Mouse (Mus musculus): ENCODE results near the gene Fus. TPM values are rescaled to one million over a fixed set of nuclear protein-coding genes. Genes with fewer than 3 reads are reported as not detected.
"Not testable (repeated sequence)": the region's sequence is repeated elsewhere in the genome, so short reads cannot be mapped to it uniquely, and the experiment has no call there.

Gene Fus
- 178 and 286 TPM in 2 replicates for polyA plus RNA-seq (2015; fragmentation: Nextera tagmentation; extraction: Ambion mirVana)

DNA sequence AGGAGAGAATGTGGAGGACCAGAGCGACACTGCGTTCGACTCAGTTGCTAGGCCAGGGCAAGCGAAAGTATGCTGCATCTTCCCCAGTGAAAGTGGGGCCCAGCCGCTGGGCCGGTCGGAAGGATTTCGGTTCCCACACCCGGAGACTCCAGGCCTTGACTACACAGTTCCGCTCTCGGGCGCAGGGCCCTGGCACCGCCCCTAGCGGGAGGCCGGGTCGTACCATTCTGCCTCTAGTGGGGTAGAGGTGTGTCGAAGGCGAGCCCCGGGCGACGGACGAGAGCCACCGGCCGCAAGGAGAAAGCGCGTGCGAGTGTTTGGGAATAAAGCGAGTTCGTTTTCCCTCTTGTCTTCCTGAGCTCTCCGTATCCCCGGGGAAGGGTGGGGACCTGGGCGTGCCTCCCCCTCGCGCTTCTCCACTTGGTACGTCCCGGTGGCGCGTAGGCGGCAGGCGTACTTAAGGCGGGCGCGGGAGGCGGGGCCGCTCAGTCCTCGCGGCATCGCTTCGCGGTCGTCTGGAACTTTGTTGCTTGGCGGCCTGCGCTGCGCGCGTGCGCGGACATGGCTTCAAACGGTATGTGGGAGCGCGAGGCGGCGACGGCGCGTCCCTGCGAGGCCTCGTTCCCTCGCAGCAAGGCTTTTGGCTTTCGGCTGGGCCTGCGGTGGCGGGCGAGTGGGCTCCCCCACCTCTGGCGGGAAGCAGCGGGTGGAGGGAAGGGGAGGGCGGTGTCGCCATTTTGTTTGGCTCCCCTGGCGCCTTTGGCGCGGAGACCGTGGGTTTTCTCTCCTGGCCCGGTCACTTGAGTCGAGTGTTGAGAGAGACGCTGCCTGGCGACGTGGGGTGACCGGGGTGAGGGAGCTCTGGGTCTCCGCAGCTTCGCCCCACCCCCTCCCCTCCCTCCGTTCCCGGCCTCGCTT, at the start of gene Fus:
Gene Fus, plus strand, starts transcription at position 454 of the 918 bp plus-strand sequence.
- DNase-seq (ENCODE audit: low spot score): peak; percentile 94

DNA sequence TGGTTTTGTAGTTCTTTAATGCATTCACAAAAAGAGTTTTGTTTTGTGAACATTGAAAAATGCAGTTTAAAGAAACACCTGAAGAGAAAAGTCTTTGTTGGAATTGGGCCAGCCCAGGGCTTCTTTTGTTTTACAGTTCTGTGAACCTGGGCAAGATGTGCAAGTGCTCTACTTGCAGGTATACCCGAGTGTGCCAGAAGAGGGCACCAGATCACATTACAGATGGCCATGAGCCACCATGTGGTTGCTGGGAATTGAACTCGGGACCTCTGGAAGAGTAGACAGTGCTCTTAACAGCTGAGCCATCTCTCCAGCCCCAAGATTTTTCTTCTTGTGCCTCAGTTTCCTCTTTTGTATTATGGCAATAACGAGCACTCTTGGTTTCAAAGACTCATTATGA, 49.1 kb upstream of the Fus start:
- peak; percentile 67 for DNase-seq (ENCODE audit: low spot score)

DNA sequence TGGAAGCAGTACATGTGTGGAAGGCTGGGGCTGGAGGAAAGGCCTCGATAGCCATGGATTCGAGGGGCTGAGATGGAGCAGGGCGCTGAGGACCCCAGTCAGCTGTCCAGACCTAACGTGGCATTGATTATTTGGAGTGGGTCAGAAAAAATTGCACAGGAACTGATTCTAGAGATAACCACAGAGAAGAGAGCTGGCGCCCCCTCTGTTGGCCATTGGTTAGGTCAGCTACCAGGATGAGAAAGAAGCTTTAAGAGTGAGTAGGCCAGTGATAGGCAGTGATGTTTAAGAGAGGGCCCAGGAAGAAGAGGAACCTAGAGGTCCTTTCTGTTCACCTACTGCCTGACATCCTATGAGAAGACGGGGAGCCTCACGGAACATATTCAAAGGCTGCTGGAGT, 48.0 kb upstream of the Fus start:
- no peak for DNase-seq (ENCODE audit: low spot score)

DNA sequence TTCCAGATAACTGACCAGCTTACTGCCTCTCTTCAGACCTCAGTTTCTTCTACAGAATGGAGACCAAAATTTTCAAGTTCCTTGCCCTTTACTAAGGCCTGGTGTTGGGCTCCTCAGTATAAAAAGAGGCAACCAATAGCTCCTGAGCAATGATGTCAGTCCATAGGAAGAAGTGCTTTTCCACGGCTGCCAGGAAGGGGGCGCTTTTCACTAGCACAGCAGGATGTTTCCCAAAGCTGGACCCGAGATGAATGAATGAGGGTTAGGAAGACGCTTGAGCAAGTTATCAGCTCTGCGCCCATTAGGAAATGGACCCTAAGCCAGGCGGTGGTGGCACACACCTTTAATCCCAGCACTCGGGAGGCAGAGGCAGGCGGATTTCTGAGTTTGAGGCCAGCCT, 45.7 kb upstream of the Fus start:
- DNase-seq (ENCODE audit: low spot score): no peak

DNA sequence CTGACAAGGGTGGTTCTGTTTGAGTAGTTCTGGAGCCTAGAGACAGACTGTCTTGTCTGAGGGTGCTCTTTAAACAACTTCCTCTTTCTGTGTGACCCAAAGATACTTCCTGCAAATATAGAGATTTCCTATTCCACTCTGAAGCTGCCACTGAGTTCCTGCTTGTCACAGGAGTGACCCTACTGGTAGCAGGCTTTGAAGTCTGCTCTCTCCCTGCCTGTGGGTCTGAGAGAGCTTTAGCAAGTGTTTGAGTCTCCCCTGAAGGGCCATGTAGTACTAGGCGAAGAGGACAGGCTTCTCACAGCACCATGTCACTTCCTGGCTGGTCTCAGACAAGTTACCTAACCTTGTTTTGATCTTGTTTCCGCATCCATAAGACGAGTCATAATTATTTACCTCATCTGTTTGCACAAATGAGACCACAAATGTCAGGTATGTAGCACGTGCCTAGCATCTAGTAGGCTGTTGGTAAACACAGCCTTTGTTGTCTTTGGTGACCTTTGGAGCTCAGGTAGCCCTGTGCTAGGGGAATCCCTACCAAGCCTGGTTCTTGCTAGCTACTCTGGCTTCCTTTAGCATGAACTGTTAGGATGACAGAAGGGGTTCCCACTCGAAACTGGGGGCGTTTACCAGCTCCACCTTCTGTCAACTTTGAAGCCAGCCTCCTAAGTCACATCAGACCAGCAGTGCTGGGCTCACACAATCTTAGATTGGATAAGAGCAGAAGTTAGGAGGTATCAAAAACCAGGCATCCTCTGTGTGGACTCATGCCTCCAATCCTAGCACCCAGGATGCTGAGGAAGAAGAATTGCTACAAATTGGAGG, 44.6 kb upstream of the Fus start:
- DNase-seq (ENCODE audit: low spot score): no peak

DNA sequence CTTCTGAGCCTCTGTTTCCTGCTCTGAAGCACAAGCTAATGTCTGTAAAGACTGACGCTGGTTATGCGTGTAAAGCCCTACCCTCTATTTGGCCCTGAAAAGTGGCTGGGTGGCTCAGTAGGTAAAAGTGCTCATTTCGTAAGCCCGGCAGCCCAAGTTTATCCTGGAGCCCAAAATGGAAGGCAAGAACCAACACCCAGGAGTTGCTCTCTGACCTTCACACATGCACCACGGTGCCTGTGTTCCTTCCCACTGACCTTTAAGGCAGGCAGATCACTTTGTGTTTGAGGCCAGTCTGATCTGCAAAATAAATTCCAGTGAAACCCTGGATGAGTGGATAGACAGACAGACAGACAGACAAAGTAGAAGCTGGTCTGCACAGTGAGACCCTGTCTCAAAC, 43.5 kb upstream of the Fus start:
- no peak for DNase-seq (ENCODE audit: low spot score)

DNA sequence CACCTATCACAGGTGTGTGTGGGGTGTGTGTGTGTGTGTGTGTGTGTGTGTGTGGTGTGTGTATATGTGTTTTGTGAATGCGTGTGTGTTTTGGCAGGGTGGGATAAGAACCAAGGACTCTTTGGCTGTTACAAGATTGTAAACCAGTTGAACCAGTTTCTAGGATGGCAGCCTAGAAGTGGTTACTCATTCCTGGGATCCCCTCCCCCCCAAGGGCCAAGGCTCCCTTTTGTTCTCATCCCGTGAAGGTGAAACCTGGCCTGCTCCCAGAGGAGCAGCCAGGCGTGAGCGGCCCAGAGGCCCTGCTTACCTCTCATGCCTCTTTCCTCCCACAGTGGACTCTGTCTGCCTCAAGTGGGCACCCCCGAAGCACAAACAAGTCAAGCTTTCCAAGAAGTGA, 42.0 kb upstream of the Fus start:
- no peak for DNase-seq (ENCODE audit: low spot score)

DNA sequence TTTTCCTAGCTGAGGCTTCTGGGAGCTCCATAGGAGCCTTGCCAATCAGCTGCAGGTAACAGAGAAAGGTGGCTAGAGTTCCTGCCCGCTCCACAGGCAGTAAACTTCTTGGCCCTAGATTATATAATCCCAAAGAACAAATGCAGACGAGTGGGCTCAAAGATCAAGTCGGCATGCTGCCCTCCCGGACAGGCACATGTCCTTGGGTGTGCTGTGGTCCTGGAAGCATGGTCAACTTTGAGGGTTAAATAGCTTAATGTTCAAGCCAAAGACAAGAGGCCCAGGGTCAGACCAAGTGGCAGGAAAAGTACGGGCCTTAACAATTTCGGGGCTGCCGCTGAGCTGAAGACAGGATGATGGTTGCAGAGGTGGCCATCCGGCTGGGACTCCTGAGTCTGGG, 41.2 kb upstream of the Fus start:
- no peak for DNase-seq (ENCODE audit: low spot score)

DNA sequence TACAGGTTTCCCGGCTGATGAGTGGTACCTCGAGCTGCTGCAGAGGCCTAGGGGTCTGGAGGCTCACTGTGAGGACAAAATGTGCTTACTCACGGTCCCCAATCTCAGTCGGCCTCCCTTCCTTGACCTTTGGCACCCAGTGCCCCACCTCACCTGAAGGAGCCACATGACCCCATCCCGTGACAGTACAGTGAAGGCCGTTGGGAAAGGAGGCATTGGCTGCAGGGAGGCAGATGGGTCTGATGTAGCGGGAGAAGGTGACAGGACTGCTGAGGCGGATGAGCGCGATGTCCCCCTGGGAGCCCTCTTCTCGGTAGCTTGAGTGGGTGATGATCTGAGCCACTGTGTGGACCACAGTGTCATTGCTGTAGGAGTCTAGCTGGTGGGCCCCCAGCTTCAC, 40.4 kb upstream of the Fus start:
- DNase-seq (ENCODE audit: low spot score): no peak

DNA sequence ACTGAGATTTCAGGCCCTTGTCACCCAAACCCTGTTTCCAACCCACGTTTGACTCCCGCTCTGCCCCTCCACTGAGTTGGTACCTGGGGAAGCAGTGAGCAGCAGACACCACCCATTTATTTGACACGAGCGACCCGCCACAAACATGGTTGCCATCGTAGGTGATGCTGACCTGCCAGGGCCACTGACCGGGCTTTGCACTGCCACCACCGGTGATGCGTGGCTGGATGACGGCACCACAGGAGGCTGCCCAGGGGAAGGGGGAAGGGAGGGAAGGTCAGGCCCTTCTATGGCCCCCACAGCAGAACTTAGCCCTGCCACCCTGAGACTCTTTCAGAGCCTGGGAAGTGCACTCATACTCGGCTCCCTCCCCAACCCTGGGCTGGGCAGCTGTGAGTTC, 39.5 kb upstream of the Fus start:
- no peak for DNase-seq (ENCODE audit: low spot score)

DNA sequence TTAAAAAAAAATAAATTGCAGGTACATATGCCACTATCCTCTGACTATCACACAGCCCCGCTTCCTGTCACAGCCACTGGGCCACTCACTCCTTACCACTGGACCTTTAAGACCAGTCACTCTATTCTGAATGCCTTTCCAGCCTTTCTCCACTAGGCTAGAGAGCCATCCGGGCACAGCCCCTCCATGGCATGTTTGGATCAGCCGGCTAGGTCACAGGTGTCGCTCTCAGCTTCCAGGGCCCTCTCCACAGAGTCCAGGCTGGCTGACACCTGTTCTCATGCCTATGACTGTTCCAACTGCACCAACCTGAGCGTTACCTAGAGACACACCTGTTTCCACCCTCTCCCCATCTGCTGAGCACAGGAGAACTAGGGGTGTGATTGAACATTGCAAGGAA, 38.7 kb upstream of the Fus start:
- no peak for DNase-seq (ENCODE audit: low spot score)

DNA sequence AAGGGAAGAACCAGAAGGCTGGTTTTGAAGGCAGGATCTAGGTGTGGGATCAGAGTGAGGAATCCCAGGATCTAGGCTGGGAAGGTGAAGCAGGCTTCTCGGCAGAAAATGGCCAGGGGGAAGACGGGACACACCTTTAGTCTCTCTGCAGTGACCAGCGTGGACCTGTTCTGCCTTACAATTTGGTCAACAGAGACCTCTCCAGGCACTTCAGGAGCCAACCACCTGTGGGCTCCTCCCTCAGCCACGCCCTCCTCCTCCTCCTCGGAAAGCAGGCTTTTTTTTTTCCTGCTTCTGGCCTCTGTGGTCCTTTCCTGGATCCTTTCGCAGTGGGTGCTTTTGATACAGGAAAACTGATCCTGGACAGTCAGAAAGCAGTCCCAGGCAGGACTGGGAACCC, 37.3 kb upstream of the Fus start, which contains the start of gene Prss8:
Gene Prss8, minus strand, starts transcription at position 182 of the 400 bp plus-strand sequence.
- DNase-seq (ENCODE audit: low spot score): no peak

DNA sequence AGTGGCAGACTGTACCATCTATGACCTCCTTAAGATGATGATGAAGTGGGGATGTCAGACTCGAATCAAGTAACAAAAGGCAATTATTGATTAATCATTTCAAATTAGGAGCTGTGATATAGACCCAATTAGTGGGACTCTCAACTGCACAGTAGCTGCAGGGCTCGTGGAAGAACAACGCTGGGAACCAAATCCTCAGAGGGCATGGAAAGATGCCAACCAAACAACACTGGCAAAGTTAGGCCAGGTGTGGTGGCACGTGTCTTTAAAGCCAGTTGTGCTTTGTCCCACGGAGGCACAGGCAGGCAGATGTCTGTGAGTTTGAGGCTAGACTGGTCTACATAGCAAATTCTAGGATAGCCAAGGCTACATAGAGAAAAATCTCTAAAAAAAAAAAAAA, 36.6 kb upstream of the Fus start:
- no peak for DNase-seq (ENCODE audit: low spot score)

DNA sequence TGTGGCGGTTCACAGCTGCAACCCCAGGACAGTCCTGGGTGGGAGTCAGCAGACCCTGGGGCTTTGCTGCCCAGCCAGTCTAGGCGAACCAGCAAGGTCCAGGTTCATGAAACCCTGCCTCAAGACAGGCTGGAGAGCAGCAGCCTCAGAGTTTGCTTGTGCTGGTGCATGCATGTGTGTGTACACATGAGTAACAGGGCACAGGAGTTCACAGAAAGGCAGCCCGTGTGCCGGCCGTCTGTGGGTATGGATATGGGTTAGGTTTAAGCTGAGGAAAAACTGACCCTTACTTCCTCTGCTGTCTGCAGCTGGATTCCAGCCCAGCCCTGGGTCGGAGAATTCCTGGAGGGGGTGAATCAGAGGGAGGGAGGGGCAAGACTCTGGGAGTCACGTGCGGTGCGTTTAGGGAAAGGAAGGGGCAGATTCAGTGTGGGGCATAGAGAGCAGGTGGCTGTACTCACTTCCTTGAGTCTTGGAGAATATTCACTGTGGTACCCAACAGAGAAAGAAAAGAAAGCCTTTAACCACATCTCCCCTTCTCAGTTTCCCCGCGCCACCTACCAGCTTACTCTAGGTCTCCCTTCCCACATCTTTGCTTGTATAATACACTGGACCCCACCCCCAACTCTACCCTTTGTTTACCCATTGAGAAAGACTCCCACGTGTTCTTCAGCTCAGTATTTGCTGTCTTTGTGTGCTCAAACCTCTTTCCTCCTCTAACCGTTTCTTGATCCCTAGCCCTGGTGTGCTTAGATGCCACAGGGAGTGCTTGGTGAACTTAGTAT, 35.7 kb upstream of the Fus start:
- DNase-seq (ENCODE audit: low spot score): no peak

DNA sequence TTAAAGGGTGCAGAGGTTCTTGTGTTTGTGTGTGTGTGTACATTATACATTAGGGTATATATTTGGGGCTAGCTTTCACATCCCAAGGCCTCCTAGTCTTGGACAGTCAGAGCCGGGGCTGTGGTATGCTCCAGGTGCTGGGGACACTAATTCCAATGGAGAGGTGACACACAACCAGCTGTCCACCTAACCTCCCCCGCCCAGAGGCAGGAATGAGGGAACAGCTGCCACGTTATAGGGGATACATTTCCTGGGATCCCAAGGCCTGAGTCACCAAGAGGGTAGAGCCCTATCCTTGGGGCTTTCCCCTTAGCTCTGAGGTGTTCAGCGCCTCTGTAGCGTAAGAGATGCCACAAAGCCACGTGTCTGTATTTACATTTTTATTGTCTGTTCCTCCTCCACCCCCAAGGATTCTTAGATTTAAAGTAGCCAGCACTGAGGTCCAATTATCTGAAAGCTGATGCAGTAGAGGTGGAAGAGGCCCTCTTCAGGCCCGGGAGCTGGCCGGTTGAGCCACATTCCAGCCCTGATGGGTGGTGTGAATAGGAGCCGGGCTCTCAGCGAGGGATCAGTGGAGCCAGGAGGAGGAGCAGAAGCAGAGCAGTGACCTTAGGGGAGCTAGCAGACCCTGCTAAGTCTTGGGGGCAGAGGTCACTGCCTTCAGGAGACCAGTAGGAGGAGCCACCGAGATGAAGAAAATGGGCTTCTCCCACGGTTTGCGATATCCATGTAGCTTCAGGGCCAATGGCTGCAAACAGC, 34.8 kb upstream of the Fus start:
- DNase-seq (ENCODE audit: low spot score): no peak

DNA sequence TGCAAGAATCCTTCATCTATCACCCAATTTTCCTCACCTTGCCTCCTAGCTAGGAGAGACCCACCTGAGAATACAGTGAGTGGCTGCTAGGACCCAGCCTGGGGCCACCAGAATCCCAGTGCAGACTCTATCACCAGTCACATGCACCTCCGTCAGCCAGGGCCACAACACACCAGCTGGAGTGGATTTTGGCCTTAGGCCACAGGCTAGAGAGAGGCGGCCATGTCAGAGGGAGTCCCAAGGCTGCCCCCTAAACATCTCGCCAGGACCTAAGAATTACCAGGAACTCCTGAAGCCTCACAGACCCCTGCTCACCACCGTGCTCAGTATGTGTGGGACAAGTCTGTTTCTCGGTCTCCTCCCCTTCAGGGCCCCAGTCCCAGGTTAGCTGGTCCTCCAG, 33.2 kb upstream of the Fus start:
- DNase-seq (ENCODE audit: low spot score): no peak

DNA sequence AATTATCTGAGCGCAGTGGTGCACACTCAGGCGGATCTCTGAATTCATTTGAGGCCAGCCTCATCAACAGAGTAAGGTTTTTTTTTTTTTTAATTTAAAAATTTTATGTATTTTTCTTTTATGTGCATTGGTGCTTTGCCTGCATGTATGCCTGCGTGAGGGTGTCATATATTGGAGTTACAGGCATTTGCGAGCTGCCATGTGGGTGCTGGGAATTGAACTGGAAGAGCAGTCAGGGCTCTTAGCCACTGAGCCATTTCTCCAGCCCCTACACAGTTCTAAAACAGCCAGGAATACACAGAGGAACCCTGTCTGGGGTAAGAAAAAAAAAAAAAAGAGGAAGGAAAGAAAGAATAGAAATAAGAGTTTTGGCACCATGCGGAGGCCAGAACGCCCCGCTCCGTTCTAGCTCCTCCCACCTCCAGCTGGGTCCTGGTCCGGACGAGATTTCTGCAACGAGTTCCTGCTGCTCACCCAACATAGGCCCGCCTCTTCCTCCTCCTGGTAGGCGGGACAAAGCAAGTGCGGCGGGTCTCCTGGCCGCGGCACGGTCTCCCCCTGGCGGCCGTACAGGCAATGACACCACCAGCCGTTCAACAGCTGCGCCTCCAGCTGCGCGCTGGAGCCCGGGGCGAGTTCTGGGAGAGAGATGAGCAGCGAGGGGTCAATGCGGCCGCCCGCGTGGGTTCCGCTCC, 32.1 kb upstream of the Fus start:
- peak; percentile 96 for DNase-seq (ENCODE audit: low spot score)

DNA sequence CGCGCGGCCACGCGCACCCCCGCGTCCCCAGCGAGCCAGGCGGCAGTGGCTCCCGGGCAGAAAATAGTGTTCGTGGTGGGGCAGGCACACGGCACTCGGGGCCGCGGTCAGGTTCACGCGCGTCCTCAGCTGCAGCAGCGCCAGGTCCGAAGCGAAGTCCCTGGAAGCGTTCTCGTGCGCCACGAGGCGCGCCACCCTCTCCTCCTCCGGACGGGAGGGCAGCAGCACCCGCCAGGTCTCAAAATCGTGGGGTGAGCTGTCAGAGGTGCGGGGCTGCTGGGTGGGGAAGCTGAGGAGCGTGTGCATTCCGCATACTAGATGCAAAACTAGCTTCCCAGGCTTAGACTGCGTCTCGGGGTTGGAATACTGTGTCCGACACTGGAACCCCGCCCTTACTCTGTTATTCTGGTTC, 31.5 kb upstream of the Fus start:
- no peak for DNase-seq (ENCODE audit: low spot score)

DNA sequence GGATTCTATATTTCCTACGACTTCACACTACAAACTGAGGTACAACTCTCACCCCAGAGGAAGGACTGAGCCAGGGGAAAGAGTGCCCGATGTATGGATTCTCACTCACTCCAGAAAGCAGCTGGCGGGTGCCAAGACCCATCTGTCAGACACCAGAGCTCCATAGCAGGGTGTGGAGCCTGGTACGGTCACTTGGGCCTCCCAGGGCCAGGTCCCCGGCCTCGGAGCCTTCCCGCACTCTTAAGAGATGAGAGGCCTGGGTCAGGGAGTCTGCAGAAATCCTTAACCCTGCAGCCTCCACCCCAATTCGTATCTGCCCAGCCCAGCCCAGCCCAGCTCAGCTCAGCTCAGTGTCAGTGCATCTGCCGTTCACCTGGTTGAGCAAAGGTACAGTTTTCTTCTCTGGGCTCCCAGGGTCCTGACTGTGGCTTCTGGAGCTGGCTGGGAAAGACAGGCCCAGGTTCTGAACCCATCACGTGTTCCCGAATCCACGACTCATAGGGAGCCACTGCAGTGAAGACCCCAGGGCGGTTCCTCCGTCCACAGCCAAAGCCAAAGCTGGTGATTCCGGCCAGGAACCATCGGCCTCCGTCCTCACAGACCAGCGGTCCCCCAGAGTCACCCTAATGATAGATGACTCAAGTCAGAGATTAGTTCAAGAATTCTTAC, 30.9 kb upstream of the Fus start:
- no peak for DNase-seq (ENCODE audit: low spot score)

DNA sequence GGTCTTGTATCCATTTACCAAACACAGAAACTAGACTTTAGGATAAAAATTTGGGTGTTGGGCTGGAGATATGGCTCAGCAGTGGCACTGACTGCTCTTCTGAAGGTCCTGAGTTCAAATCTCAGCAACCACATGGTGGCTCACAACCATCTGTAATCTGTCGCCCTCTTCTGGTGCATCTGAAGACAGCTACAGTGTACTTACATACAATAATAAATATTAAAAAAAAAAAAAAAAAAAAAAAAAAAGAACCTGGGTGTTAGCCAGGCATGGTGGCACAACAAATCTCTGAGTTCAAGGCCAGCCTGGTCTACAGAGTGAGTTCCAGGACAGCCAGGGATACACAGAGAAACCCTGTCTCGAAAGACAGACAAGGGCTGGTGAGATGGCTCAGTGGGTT, 25.2 kb upstream of the Fus start:
- DNase-seq (ENCODE audit: low spot score): not testable (repeated sequence)

All from thymus, postnatal 0 days (tissue).